Mouse (Mus musculus) adrenal gland, adult 8-10 months (tissue): ENCODE measurements around the gene Jam2. TPM values are rescaled to one million over a fixed set of nuclear protein-coding genes. Genes with fewer than 3 reads are reported as not detected.

Source experiments
- DNase-seq: peaks from one replicate; pipeline ENCODE4 v3.0.0; 2022
- total RNA-seq, 4 experiments: library from RNA; stranded (reverse); gene quantifications; 2 replicates each; pipeline ENCODE4 v1.2.4; 2022

The Jam2 gene
- total RNA-seq, 4 experiments from 2014 or later, result 10.0 to 22.1 (median 17.4) TPM

- DNase-seq, result no peak
These were observed 9.4 kb downstream of the Jam2 start for GRCm38 (mm10) chr16:84783279-84783678.

- no peak for DNase-seq
These were observed 11.0 kb downstream of the Jam2 start for GRCm38 (mm10) chr16:84784966-84785365.

GRCm38 (mm10) chr16:84790595-84791165, 16.8 kb downstream of the Jam2 start:
- no peak for DNase-seq

DNA sequence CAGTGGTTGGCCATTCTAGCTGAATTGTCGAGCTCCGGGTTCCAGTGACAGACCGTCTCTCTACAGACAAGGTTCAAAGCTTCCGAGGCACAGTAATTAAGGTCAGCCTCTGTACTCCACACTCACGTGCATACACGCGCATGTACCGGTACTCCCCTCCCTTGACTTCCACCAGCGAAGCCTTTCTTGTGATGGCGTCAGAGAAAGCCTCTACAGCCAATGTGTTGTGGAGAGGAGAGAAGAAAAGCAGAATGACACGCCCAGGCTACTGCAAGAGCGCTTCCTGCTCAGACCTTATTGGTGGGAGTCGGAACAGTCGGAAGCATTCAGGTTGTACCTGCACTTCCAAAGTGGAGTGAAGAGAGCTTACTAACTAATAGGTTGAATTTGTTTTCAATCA, 19.5 kb downstream of the Jam2 start:
- DNase-seq, result no peak

GRCm38 (mm10) chr16:84795337-84795736, 21.4 kb downstream of the Jam2 start:
- no peak for DNase-seq

GRCm38 (mm10) chr16:84796678-84797077, 22.8 kb downstream of the Jam2 start:
- DNase-seq, result no peak

DNA sequence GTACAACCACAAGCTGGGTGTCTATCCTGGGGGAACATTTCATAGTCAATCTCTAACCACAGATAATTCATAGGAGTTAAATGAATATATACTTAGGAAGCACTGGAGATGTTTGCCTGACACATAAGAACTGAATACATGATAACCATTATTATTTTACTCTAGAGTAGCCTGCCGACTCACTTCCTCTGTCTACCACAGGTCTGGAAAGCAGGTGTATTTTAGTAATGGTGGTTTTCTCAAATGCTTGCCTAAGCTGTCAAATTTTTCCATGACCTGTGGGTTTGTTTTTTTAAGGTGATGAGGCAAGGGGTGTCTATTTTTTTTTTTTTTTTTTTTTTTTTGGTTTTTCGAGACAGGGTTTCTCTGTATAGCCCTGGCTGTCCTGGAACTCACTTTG, 26.1 kb downstream of the Jam2 start:
- no peak for DNase-seq

DNA sequence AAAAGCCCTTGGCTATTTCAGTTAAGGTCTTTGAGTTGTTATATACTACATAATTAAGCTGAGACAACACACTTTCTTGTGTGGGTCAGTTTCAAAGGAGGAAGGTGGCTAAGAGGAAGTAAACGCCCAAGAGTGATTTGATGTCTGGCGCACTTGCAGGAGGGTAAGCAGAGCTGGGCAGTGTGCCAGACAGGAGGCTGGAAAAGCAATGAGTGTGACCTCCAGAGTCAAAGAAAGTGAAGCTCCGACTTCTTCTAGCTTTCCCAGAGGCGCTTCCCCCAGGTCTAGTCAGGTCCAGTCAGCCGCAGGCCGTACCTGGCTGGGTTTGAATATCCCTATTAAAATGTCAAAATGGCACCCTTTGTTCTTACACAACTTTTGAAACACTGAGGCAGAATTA, 28.3 kb downstream of the Jam2 start:
- DNase-seq, result peak; percentile 51

GRCm38 (mm10) chr16:84804866-84805265, 30.9 kb downstream of the Jam2 start:
- no peak for DNase-seq

DNA sequence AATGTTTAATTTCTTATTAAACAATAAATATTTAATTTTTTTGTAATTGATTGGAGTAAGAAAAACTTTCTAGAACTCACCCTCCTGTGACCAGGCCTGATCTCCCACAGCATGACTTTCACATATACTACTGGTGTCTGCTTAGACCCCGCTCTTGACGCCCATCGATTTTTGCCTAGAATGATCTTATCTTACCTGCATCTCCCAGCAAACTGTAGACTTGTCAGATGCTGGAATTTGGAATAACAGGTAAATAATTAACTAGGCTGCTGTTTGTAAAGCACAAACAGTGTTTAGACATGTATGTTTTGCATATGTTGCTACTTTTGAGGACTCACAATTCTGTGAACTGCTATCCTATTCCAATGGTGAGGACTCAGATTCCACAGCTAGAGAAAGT, 32.3 kb downstream of the Jam2 start:
- DNase-seq, result no peak

DNA sequence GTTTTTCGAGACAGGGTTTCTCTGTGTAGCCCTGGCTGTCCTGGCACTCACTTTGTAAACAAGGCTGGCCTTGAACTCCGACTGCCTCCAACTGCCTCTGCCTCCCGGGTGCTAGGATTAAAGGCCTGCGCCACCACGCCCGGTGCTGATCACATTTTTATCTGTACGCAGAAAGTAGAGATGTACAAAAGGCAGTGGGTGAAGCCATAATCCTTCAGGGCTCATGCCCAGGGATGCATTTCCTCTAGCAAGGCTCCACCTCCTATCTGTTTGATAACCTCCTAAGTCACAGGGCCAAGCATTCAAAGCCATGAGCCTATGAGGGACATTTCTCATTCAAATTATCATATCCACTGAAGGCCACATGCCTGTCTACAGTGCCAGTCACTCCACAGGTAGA, 34.0 kb downstream of the Jam2 start:
- DNase-seq, result no peak

- DNase-seq, result no peak
These were observed 36.3 kb downstream of the Jam2 start for GRCm38 (mm10) chr16:84810254-84810653.

GRCm38 (mm10) chr16:84813852-84814251, 39.9 kb downstream of the Jam2 start:
- no peak for DNase-seq

GRCm38 (mm10) chr16:84814511-84814910, 40.6 kb downstream of the Jam2 start:
- DNase-seq, result no peak

- no peak for DNase-seq
These were observed 43.5 kb downstream of the Jam2 start for GRCm38 (mm10) chr16:84817423-84817822.

GRCm38 (mm10) chr16:84825009-84825408, 51.1 kb downstream of the Jam2 start:
- DNase-seq, result no peak

DNA sequence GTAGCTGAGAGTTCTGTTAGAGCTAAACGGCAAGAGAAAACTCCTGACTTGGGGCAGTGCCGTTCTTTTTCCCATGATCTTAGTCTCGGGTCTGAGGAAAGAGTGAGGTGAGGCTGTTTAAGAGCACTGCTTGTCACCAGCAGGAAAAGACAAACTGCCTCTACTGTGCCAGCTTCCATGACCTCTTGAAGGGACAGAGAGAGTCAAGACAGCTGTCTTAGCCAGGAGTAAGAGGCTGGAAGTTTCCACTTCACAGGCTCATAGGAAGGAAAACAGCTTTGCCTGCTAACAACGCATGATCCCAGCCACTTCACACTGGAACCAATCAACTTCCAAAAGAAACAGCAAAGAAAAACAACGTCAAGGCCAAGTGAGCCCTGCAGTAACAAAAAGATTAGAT, 57.8 kb downstream of the Jam2 start:
- no peak for DNase-seq

GRCm38 (mm10) chr16:84832736-84833135, 58.8 kb downstream of the Jam2 start:
- DNase-seq, result no peak

GRCm38 (mm10) chr16:84834344-84834743, 60.4 kb downstream of the Jam2 start:
- DNase-seq, result no peak

DNA sequence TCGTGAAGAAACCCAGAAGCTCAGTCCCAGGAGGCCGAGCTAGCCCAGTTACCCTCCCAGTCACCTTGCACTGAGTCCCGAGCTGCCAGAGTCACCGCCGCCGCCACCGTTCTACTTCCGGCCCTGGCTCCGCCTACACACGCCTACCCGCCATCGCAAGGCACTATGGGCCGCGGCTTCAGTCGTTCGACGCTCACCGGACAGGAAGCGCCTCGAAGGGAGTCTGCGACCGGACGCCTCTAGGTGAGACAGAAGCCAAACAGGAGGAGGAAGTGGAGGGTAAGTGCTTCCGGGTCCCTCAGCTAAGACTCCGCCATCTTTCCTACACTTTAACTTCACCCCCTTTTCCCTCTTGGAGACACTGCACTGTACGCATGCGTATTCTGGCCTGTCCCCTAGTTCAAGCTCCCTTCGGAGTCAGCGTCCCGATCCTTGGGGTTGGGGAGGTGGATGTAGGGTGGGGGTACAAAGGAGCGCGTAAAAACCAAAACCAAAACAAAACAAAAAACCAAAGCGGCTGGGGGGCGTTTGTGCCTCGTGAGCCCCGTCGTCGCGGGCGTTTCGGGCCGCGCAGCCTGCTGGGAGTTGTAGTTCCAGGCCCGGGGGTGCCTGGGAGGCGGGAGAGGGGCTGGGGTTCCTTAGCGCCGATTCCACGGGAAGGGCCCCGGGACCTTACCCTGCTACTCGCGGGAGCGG, 61.0 kb downstream of the Jam2 start, which contains the start of gene Gabpa:
Gene Gabpa, plus strand, starts transcription at position 181 of the 696 bp plus-strand sequence.
- peak; percentile 95 for DNase-seq

GRCm38 (mm10) chr16:84835441-84835822, 61.5 kb downstream of the Jam2 start, which contains the start of gene Atp5j:
TSS of gene Atp5j (minus strand) at chr16:84835625.
- peak; percentile 81 for DNase-seq

- peak; percentile 45 for DNase-seq
These were observed 62.2 kb downstream of the Jam2 start for GRCm38 (mm10) chr16:84835823-84836743.

DNA sequence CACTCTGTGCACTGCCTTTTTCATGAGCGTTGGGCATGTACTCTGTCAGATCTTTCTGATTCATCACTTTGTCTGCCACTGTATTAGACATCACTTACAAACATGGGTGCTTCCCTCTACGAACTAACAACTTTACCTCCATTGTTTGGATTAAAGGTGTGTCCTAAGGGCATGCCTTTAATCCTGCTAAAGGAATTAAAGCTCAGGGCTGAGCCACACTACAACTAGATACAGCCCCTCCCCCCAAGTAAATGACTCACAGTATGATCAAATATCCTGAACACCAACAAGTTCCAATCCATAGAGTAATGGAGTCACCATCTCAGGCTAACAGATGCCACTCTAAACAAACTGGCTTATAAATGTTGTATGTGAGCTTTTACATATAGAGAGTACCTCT, 64.7 kb downstream of the Jam2 start:
- no peak for DNase-seq
